Mouse (Mus musculus): ENCODE data around the gene Arhgdia. TPM values are rescaled to one million over a fixed set of nuclear protein-coding genes. Genes with fewer than 3 reads are reported as not detected.

Gene Arhgdia
- total and polyA plus RNA-seq, 2 experiments from 2014 or later: 297 to 425 TPM

DNA sequence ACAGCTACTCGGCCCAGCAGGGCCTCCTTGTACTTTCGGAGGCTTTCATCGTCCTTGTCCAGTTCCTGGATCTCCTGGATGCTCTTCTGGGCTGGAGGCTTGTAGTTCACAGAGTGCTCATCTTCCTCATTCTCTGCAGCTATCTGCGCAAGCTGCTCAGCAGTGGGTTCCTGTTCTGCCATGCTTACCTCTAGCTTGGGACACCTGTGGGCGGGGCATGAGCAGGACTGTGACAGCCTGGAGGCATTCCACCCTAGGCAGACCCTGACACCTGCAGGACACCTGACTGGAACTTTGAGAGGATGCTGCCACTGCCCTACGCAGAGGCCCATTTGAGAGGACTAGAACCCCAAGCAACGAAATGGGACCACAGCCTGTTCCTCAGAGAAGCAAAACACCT is 1.2 kb downstream of the Arhgdia start:
- Histone ChIP-seq H3K27me3 (ENCODE audit: insufficient read depth, low read length) (no peaks in the 10 kb centered on the region), H3K4me1 (ENCODE audit: insufficient read depth, low read length) (peaks cover 15% of the 10 kb centered on the region), H3K4me2 (ENCODE audit: low read depth, low read length) (peak overlapping the region; percentile 99), H3K9ac (replicated peaks; ENCODE audit: low read length) (peak overlapping the region; percentile 97), H3K9me3 (ENCODE audit: low read length) (no peaks in the 10 kb centered on the region), H3K27ac (peak overlapping the region; percentile 97), H3K36me3 (ENCODE audit: insufficient read depth, low read length) (peaks cover 26% of the 10 kb centered on the region), H3K4me3 (ENCODE audit: low read length) (peak overlapping the region; percentile 89)
- TF ChIP-seq CTCF (IDR thresholded peaks at IDR 0.05; ENCODE audit: low read depth): no peak
- WGBS: 54% methylated on average over 7 of the region's 7 CpGs
- ATAC-seq (no peak), DNase-seq (ENCODE audit: low spot score) (no peak)

DNA sequence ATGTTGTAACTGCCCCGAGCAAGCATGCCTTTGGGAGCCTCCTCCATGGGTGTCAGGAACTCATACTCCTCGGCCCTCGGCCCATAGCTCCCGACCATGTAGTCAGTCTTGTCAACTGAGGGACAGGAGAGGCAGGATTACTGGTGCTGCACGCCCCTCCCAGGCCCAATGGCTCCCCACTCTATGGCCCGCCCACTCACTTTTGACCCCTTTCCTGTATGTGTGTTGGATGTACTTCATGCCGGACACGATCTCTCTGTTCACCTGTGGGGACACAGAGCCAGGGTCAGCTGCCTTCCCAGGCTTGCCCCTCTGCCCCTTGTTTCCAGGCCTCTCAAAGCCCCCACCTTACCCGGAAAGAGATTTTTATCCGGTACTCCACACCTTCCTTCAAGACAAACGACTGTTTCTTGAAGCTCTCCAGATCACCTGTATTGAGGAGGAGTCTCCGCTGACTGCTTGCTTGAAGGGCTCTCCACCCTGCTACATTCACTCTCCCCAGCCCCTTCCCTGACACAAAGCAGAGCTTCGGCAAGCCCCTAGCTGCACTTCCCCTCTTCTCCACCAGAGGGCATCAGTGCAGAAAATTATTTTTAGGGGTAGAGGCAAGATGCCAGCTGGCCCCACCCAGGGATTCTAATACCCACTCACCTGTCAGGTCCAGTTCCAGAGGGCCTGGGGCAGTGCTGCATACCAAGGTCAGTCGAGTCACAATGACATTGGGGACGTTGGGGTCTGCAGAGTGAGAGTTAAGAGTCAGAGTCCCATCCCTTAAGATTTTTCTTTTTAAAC is 1.9 kb downstream of the Arhgdia start:
- Histone ChIP-seq H3K4me3 (ENCODE audit: low read length) (peak overlapping the region; percentile 89), H3K27ac (peak overlapping the region; percentile 97; the same call in 1 of the 2 replicates), H3K9ac (replicated peaks; ENCODE audit: low read length) (peak overlapping the region; percentile 28; the same call in 1 of the 2 replicates), H3K36me3 (ENCODE audit: insufficient read depth, low read length) (peaks cover 24% of the 10 kb centered on the region), H3K27me3 (ENCODE audit: insufficient read depth, low read length) (no peaks in the 10 kb centered on the region), H3K4me2 (ENCODE audit: low read depth, low read length) (peak overlapping the region; percentile 99), H3K9me3 (ENCODE audit: low read length) (no peaks in the 10 kb centered on the region), H3K4me1 (ENCODE audit: insufficient read depth, low read length) (peaks cover 15% of the 10 kb centered on the region)
- ATAC-seq: no peak
- TF ChIP-seq CTCF (IDR thresholded peaks at IDR 0.05; ENCODE audit: low read depth): peak; percentile 94
- 65% methylated on average over 15 of the region's 15 CpGs for WGBS
- peak; percentile 79 for DNase-seq (ENCODE audit: low spot score)

DNA sequence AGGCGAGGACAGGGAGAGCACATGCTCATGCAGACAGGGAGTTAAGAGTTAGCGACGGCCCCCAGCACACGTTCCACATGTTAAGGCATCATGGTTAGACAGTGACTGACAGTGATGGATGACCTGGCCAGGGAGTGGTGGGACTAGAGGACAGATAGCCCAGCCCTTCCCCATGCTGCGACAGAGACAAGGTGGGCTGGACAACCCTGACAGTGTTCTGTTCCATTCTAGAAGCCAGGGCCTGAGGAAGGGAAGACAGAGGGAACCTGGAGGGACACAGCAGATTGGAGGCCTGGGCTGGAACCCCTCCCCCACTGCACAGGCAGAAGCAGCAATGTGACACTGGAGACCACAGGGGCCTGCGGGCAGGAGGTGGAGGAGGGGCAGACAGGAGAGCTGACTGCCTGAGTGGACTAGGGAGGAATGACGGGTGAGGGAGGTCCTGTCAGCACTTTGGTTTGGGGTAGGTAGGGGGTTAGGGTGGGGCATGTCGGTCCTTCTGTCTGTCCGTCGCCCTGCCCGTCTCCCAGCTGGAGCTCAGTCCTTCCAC is 2.7 kb downstream of the Arhgdia start:
- DNase-seq (ENCODE audit: low spot score): no peak
- H3K4me2 ChIP-seq (ENCODE audit: low read depth, low read length): no peak overlapping the region
- no peak overlapping the region for H3K9ac ChIP-seq (replicated peaks; ENCODE audit: low read length)

GRCm38 (mm10) chr11:120578024-120578693 is 3.3 kb downstream of the Arhgdia start:
- Histone ChIP-seq H3K9ac (replicated peaks; ENCODE audit: low read length) (no peak overlapping the region), H3K36me3 (ENCODE audit: insufficient read depth, low read length) (peaks cover 24% of the 10 kb centered on the region), H3K4me1 (ENCODE audit: insufficient read depth, low read length) (peaks cover 18% of the 10 kb centered on the region), H3K9me3 (ENCODE audit: low read length) (no peaks in the 10 kb centered on the region), H3K27me3 (ENCODE audit: insufficient read depth, low read length) (no peaks in the 10 kb centered on the region), H3K4me2 (ENCODE audit: low read depth, low read length) (no peak overlapping the region), H3K27ac (no peak overlapping the region), H3K4me3 (ENCODE audit: low read length) (no peak overlapping the region)
- 86% methylated on average over 10 of the region's 10 CpGs for WGBS
- DNase-seq (ENCODE audit: low spot score) (no peak), ATAC-seq (no peak)
- TF ChIP-seq CTCF (IDR thresholded peaks at IDR 0.05; ENCODE audit: low read depth): no peak

More for the DNA sequence above, 2.7 kb downstream of the Arhgdia start:
- ATAC-seq: no peak
- 79% methylated on average over 11 of the region's 11 CpGs for WGBS
- TF ChIP-seq CTCF (IDR thresholded peaks at IDR 0.05; ENCODE audit: low read depth): no peak
- H3K27me3 ChIP-seq (ENCODE audit: insufficient read depth, low read length): no peaks in the 10 kb centered on the region
- H3K36me3 ChIP-seq (ENCODE audit: insufficient read depth, low read length): peaks cover 24% of the 10 kb centered on the region
- H3K27ac ChIP-seq: no peak overlapping the region
- H3K4me3 ChIP-seq (ENCODE audit: low read length): no peak overlapping the region
- H3K4me1 ChIP-seq (ENCODE audit: insufficient read depth, low read length): peaks cover 18% of the 10 kb centered on the region
- no peaks in the 10 kb centered on the region for H3K9me3 ChIP-seq (ENCODE audit: low read length)

- Histone ChIP-seq H3K4me2 (ENCODE audit: low read depth, low read length) (no peak overlapping the region), H3K27ac (no peak overlapping the region), H3K27me3 (ENCODE audit: insufficient read depth, low read length) (no peaks in the 10 kb centered on the region), H3K9ac (replicated peaks; ENCODE audit: low read length) (no peak overlapping the region), H3K36me3 (ENCODE audit: insufficient read depth, low read length) (peaks cover 24% of the 10 kb centered on the region), H3K4me3 (ENCODE audit: low read length) (no peak overlapping the region), H3K4me1 (ENCODE audit: insufficient read depth, low read length) (peaks cover 18% of the 10 kb centered on the region), H3K9me3 (ENCODE audit: low read length) (no peaks in the 10 kb centered on the region)
- peak; percentile 68 for TF ChIP-seq CTCF (IDR thresholded peaks at IDR 0.05; ENCODE audit: low read depth)
- DNase-seq (ENCODE audit: low spot score) (peak; percentile 63), ATAC-seq (no peak)
- WGBS: 78% methylated on average over 7 of the region's 7 CpGs
Measured at GRCm38 (mm10) chr11:120577211-120578023, 4.0 kb downstream of the Arhgdia start.

- H3K4me1 ChIP-seq (ENCODE audit: insufficient read depth, low read length): peaks cover 16% of the 10 kb centered on the region
- ATAC-seq (no peak), DNase-seq (ENCODE audit: low spot score) (no peak)
- no peak overlapping the region for H3K9ac ChIP-seq (replicated peaks; ENCODE audit: low read length)
- H3K9me3 ChIP-seq (ENCODE audit: low read length): no peaks in the 10 kb centered on the region
- H3K4me3 ChIP-seq (ENCODE audit: low read length): no peak overlapping the region
- no peak for TF ChIP-seq CTCF (IDR thresholded peaks at IDR 0.05; ENCODE audit: low read depth)
- WGBS: 93% methylated on average over 3 of the region's 3 CpGs
- H3K27me3 ChIP-seq (ENCODE audit: insufficient read depth, low read length): no peaks in the 10 kb centered on the region
- H3K27ac ChIP-seq: no peak overlapping the region
- peaks cover 24% of the 10 kb centered on the region for H3K36me3 ChIP-seq (ENCODE audit: insufficient read depth, low read length)
- no peak overlapping the region for H3K4me2 ChIP-seq (ENCODE audit: low read depth, low read length)
Measured at GRCm38 (mm10) chr11:120576365-120576981, 5.0 kb downstream of the Arhgdia start.

Data from hindbrain, postnatal 0 days (tissue).